Mouse (Mus musculus): ENCODE measurements around the gene Ascc1. TPM values are rescaled to one million over a fixed set of nuclear protein-coding genes. Genes with fewer than 3 reads are reported as not detected.

The Ascc1 gene
- total and polyA plus RNA-seq, 3 experiments = 17.0 to 37.9 TPM; not detected in 1

DNA sequence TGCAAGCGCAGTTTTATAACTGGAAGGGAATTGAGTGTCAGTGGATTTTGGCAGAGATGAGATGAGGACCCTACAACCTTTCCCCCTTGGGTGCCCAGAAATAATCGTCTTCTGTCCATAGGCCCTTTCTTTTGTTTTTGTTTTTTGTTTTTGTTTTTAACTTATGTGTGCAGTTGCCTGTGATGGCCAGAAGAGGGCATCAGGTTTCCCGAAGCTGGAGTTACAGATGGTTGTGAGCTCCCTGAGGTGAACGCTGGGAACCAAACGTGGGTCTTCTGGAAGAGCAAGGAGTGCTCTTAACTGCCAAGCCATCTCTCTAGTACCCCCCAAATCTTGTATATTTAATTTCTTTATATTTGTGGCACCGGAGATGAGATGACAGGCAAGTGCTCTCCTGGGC lies 35.9 kb upstream of the Ascc1 start:
- Histone ChIP-seq H3K4me1 (ENCODE audit: control insufficient read depth in 1 of 2, insufficient read depth in 2 of 2, low read length in 2 of 2) (peaks cover 8 to 19% of the 10 kb centered on the region in 2 experiments), H3K36me3 (ENCODE audit: control insufficient read depth in 1 of 2, insufficient read depth in 2 of 2, low read length in 2 of 2) (peaks cover 0 to 4% of the 10 kb centered on the region in 2 experiments; a peak in 2 of 4 replicates), H3K4me3 (ENCODE audit: control insufficient read depth in 1 of 2, insufficient read depth in 1 of 2, low read depth in 2 of 2, low read length in 2 of 2) (no peak overlapping the region), H3K9ac (ENCODE audit: control insufficient read depth, low read depth, low read length, poor library complexity, severe bottlenecking) (no peak overlapping the region), H3K27me3 (ENCODE audit: control insufficient read depth in 1 of 2, insufficient read depth in 2 of 2, low read length in 2 of 2) (peaks cover 0 to 2% of the 10 kb centered on the region in 2 experiments; a peak in 1 of 4 replicates), H3K27ac (ENCODE audit: control insufficient read depth, low read depth, low read length) (no peak overlapping the region), H3K79me2 (ENCODE audit: control insufficient read depth, insufficient read depth, low read length, poor library complexity) (no peaks in the 10 kb centered on the region), H3K9me3 (replicated peaks; ENCODE audit: insufficient read depth, low read length) (no peaks in the 10 kb centered on the region)
- TF ChIP-seq USF1 (IDR thresholded peaks at IDR 0.05; ENCODE audit: low read depth, low read length) (no peak), CHD1 (IDR thresholded peaks at IDR 0.05; ENCODE audit: low read depth, low read length) (no peak), SMC3 (IDR thresholded peaks at IDR 0.05; ENCODE audit: low read depth, low read length) (peak; percentile 45), POLR2A (IDR thresholded peaks at IDR 0.05; ENCODE audit: control insufficient read depth in 1 of 2, insufficient read depth in 1 of 2, low read depth in 1 of 2, low read length in 2 of 2, poor library complexity in 1 of 2) (no peak), MEF2A (IDR thresholded peaks at IDR 0.05; ENCODE audit: extremely low read depth, insufficient replicate concordance, low read depth, low read length, poor library complexity, severe bottlenecking) (no peak), POLR2AphosphoS2 (IDR thresholded peaks at IDR 0.05; ENCODE audit: low read length) (no peak), BHLHE40 (IDR thresholded peaks at IDR 0.05; ENCODE audit: borderline replicate concordance, low read depth, low read length) (no peak), E2F4 (IDR thresholded peaks at IDR 0.05; ENCODE audit: borderline replicate concordance, low read depth, low read length) (no peak), MXI1 (IDR thresholded peaks at IDR 0.05; ENCODE audit: low read depth, low read length) (no peak), MAZ (IDR thresholded peaks at IDR 0.05; ENCODE audit: low read depth, low read length) (no peak), TCF12 (IDR thresholded peaks at IDR 0.05; ENCODE audit: low read depth, low read length) (no peak), MAFK (IDR thresholded peaks at IDR 0.05; ENCODE audit: borderline replicate concordance, low read depth, low read length) (no peak), RAD21 (IDR thresholded peaks at IDR 0.05; ENCODE audit: low read depth, low read length) (peak; percentile 13), TBP (IDR thresholded peaks at IDR 0.05; ENCODE audit: low read depth, low read length) (no peak), RCOR1 (IDR thresholded peaks at IDR 0.05; ENCODE audit: low read depth, low read length) (no peak), UBTF (IDR thresholded peaks at IDR 0.05; ENCODE audit: borderline replicate concordance, insufficient read depth, low read depth, low read length) (no peak), NRF1 (IDR thresholded peaks at IDR 0.05; ENCODE audit: insufficient read depth, low read depth, low read length, poor library complexity, severe bottlenecking) (no peak), TAL1 (IDR thresholded peaks at IDR 0.05; ENCODE audit: low read length) (no peak), EP300 (IDR thresholded peaks at IDR 0.05; ENCODE audit: low read depth in 1 of 2, low read length in 2 of 2) (no peak), ZKSCAN1 (IDR thresholded peaks at IDR 0.05; ENCODE audit: low read depth, low read length) (no peak), CTCF (IDR thresholded peaks at IDR 0.05 in 2 of 3, conservative IDR thresholded peaks at IDR 0.05 in 1 of 3; ENCODE audit: control insufficient read depth in 1 of 3, insufficient read depth in 1 of 3, low read depth in 2 of 3, low read length in 3 of 3, poor library complexity in 1 of 3, severe bottlenecking in 1 of 3) (peak; percentile 40 to 62 (median 47)), MAX (IDR thresholded peaks at IDR 0.05; ENCODE audit: low read length) (no peak), USF2 (IDR thresholded peaks at IDR 0.05; ENCODE audit: borderline replicate concordance in 1 of 2, insufficient read depth in 1 of 2, low read depth in 1 of 2, low read length in 2 of 2) (no peak), POLR2AphosphoS5 (IDR thresholded peaks at IDR 0.05; ENCODE audit: borderline replicate concordance, low read depth, low read length) (no peak)
- DNase-seq (ENCODE audit: low read depth, low spot score) = no peak
